Mouse (Mus musculus): ENCODE measurements at regions not wholly inside any gene's neighbourhood (a gene's known extent, or its start where the extent isn't known, plus 50 kb on each side); places are given as distances from the start of the nearest gene placed in this dataset.

DNA sequence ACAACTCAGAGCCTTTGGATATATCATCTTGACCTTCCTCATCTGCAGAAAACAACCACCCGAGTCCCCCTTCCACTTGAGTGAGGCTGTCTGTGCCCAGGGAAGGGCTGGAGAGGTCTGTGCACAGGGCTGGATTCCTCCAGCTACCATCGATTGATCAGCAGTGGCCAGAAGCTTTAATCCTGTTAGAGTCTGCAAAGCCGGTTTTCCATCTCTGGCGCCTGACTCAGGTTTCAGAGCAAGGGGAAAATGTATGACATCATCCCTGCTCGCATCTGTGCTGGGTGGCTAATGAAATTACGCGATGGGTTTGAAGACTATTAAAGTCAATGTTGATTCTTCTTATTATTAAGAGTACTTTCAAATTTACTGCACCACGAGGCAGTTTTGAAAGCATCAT is 229.4 kb upstream of the Slc30a5 start:
- H3K4me3 ChIP-seq (ENCODE audit: low read depth, low read length), result no peak overlapping the region
- WGBS, result 63% methylated on average over 8 of the region's 8 CpGs
- DNase-seq (ENCODE audit: low spot score) (no peak), ATAC-seq (replicated peaks; ENCODE audit: low FRiP score) (no peak)
- no peaks in the 10 kb centered on the region for H3K9me3 ChIP-seq (ENCODE audit: control insufficient read depth, low read length)
- H3K4me2 ChIP-seq, result no peak overlapping the region
- no peaks in the 10 kb centered on the region for H3K27me3 ChIP-seq (replicated peaks; ENCODE audit: control insufficient read depth, insufficient read depth, low read length)
- H3K9ac ChIP-seq (ENCODE audit: low read depth, low read length), result no peak overlapping the region
- H3K36me3 ChIP-seq (ENCODE audit: control insufficient read depth, insufficient read depth, low read length), result no peaks in the 10 kb centered on the region
- H3K4me1 ChIP-seq (replicated peaks; ENCODE audit: control insufficient read depth, insufficient read depth, low read length), result no peaks in the 10 kb centered on the region
- H3K27ac ChIP-seq (ENCODE audit: low read depth, low read length), result no peak overlapping the region

GRCm38 (mm10) chr13:101061233-101062144 is 228.3 kb upstream of the Slc30a5 start:
- Histone ChIP-seq H3K9ac (ENCODE audit: low read depth, low read length) (no peak overlapping the region), H3K36me3 (ENCODE audit: control insufficient read depth, insufficient read depth, low read length) (no peaks in the 10 kb centered on the region), H3K4me3 (ENCODE audit: low read depth, low read length) (no peak overlapping the region), H3K27ac (ENCODE audit: low read depth, low read length) (no peak overlapping the region), H3K4me2 (no peak overlapping the region), H3K27me3 (replicated peaks; ENCODE audit: control insufficient read depth, insufficient read depth, low read length) (no peaks in the 10 kb centered on the region), H3K9me3 (ENCODE audit: control insufficient read depth, low read length) (no peaks in the 10 kb centered on the region), H3K4me1 (replicated peaks; ENCODE audit: control insufficient read depth, insufficient read depth, low read length) (no peaks in the 10 kb centered on the region)
- 79% methylated on average over 15 of the region's 15 CpGs for WGBS
- DNase-seq (ENCODE audit: low spot score) (no peak), ATAC-seq (replicated peaks; ENCODE audit: low FRiP score) (no peak)

DNA sequence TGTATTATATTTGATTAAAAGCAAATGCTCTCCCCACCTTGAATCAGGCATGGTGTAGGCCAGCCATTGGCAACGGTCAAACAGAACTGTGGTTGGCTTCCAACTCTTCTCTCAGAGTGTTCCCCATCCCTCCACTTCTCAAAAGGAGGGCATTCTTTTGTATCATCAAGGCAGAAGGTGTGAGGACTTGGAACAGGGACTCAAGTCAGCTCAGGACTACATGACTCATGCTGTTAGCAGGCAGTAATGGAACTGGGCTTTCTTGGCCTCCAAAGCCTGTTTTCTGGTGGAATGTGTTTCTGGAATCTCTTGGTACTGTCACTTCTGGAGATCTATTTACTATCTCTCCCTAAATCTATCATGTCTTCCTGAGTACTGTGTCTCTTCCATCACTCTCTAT is 216.3 kb upstream of the Slc30a5 start:
- no peaks in the 10 kb centered on the region for H3K27me3 ChIP-seq (replicated peaks; ENCODE audit: control insufficient read depth, insufficient read depth, low read length)
- no peak overlapping the region for H3K9ac ChIP-seq (ENCODE audit: low read depth, low read length)
- no peak overlapping the region for H3K4me2 ChIP-seq
- no peak for ATAC-seq (replicated peaks; ENCODE audit: low FRiP score)
- 71% methylated on average over 1 of the region's 1 CpGs for WGBS
- H3K9me3 ChIP-seq (ENCODE audit: control insufficient read depth, low read length), result no peaks in the 10 kb centered on the region
- no peaks in the 10 kb centered on the region for H3K36me3 ChIP-seq (ENCODE audit: control insufficient read depth, insufficient read depth, low read length)
- DNase-seq (ENCODE audit: low spot score), result no peak
- H3K27ac ChIP-seq (ENCODE audit: low read depth, low read length), result no peak overlapping the region
- no peak overlapping the region for H3K4me3 ChIP-seq (ENCODE audit: low read depth, low read length)
- no peaks in the 10 kb centered on the region for H3K4me1 ChIP-seq (replicated peaks; ENCODE audit: control insufficient read depth, insufficient read depth, low read length)

DNA sequence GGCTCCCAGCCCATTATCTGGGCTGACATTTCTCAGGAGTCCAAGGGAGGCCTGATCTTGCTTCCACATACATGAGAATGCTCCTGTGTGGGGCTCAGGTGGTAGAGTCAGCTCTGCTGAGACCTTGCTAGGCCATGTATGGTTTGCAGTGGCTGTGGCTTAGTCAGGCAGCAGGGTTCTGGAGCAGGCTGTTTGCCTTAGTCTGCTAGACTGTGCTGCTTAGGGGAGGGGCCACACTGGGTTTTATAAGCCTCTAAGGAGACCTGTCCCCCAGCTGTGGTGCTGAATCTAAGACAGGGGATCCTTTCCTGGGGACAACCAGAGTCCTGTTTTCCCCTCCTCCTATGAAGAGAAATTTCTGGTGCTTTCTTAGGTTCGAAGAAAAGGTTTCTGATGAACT is 199.4 kb upstream of the Slc30a5 start:
- WGBS, result 57% methylated on average over 1 of the region's 1 CpGs
- no peak for ATAC-seq (replicated peaks; ENCODE audit: low FRiP score)
- H3K36me3 ChIP-seq (ENCODE audit: control insufficient read depth, insufficient read depth, low read length), result no peaks in the 10 kb centered on the region

DNA sequence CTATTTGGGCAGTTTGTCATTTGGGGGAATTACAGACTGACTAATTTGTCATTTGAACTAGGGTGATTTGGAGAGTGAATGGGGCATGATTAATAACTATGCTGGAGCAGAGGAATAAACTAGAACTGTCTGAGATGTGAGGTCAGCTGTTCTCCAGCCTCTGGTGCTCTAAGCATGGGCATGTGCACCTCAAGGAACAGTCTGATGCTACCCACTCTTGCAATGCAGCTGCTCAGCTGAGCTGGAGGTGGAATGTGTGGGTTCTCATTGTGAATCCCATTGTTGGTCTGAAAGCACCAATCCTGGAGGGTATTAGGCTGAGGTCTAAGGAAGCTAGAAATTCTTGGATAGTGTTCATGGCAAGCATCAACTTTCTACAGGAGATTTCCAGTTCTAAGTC is 192.8 kb upstream of the Slc30a5 start:
- Histone ChIP-seq H3K27ac (ENCODE audit: low read depth, low read length) (no peak overlapping the region), H3K4me1 (replicated peaks; ENCODE audit: control insufficient read depth, insufficient read depth, low read length) (no peaks in the 10 kb centered on the region)
- no peak for ATAC-seq (replicated peaks; ENCODE audit: low FRiP score)

More for the DNA sequence above, 199.4 kb upstream of the Slc30a5 start:
- H3K4me2 ChIP-seq, result no peak overlapping the region
- no peak overlapping the region for H3K9ac ChIP-seq (ENCODE audit: low read depth, low read length)
- H3K4me1 ChIP-seq (replicated peaks; ENCODE audit: control insufficient read depth, insufficient read depth, low read length), result no peaks in the 10 kb centered on the region
- no peaks in the 10 kb centered on the region for H3K27me3 ChIP-seq (replicated peaks; ENCODE audit: control insufficient read depth, insufficient read depth, low read length)
- H3K27ac ChIP-seq (ENCODE audit: low read depth, low read length), result no peak overlapping the region
- no peak overlapping the region for H3K4me3 ChIP-seq (ENCODE audit: low read depth, low read length)
- no peaks in the 10 kb centered on the region for H3K9me3 ChIP-seq (ENCODE audit: control insufficient read depth, low read length)
- DNase-seq (ENCODE audit: low spot score), result no peak

DNA sequence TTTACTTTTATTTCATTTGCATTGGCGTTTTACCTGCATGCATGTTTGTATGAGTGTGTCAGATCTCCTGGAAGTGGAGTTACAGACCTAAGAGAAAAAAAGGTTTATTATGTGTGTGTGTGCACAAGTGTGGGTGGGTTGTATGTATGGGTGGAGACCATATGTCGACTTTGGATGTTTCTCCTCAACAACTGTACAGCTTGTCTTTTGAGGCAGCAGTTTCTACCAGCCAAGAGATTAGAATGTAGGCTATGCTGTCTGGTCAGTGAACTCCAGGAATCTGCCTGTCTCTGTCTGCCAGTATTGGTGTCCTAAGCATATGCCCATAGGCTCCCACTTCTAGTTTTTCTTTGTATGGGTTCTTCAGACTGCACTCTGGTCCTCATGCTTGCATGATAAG is 192.3 kb upstream of the Slc30a5 start:
- ATAC-seq (replicated peaks; ENCODE audit: low FRiP score) (no peak), DNase-seq (ENCODE audit: low spot score) (no peak)
- H3K4me1 ChIP-seq (replicated peaks; ENCODE audit: control insufficient read depth, insufficient read depth, low read length), result no peaks in the 10 kb centered on the region
- H3K9me3 ChIP-seq (ENCODE audit: control insufficient read depth, low read length), result no peaks in the 10 kb centered on the region
- no peak overlapping the region for H3K9ac ChIP-seq (ENCODE audit: low read depth, low read length)
- no peak overlapping the region for H3K27ac ChIP-seq (ENCODE audit: low read depth, low read length)
- no peak overlapping the region for H3K4me3 ChIP-seq (ENCODE audit: low read depth, low read length)
- 75% methylated on average over 2 of the region's 2 CpGs for WGBS
- H3K36me3 ChIP-seq (ENCODE audit: control insufficient read depth, insufficient read depth, low read length), result no peaks in the 10 kb centered on the region
- H3K4me2 ChIP-seq, result no peak overlapping the region
- no peaks in the 10 kb centered on the region for H3K27me3 ChIP-seq (replicated peaks; ENCODE audit: control insufficient read depth, insufficient read depth, low read length)

More for the DNA sequence above, 192.8 kb upstream of the Slc30a5 start:
- H3K9ac ChIP-seq (ENCODE audit: low read depth, low read length), result no peak overlapping the region
- H3K36me3 ChIP-seq (ENCODE audit: control insufficient read depth, insufficient read depth, low read length), result no peaks in the 10 kb centered on the region
- no peaks in the 10 kb centered on the region for H3K9me3 ChIP-seq (ENCODE audit: control insufficient read depth, low read length)
- H3K4me3 ChIP-seq (ENCODE audit: low read depth, low read length), result no peak overlapping the region
- no peaks in the 10 kb centered on the region for H3K27me3 ChIP-seq (replicated peaks; ENCODE audit: control insufficient read depth, insufficient read depth, low read length)
- no peak for DNase-seq (ENCODE audit: low spot score)
- no peak overlapping the region for H3K4me2 ChIP-seq

DNA sequence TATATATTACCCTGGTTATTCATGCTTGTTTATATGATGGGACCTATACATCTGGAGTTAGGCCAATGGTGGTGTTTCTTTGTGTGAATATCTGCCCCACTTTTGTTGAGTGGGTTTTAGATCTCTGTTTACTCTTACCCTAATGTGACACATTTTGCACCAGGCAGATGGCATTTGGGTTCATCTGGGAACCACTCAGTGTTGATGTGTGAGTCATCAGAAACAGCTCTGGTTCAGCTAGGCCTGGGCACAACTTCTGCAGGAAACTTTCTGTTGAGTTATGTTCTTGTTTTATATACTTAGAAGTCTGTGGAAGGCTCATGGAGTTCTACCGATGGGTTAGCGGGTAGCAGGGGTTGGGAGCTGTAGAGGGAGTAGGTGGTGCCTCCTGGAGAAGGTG is 191.7 kb upstream of the Slc30a5 start:
- H3K4me1 ChIP-seq (replicated peaks; ENCODE audit: control insufficient read depth, insufficient read depth, low read length), result no peaks in the 10 kb centered on the region
- H3K9ac ChIP-seq (ENCODE audit: low read depth, low read length), result no peak overlapping the region
- 83% methylated on average over 2 of the region's 2 CpGs for WGBS
- no peak overlapping the region for H3K4me2 ChIP-seq
- no peak overlapping the region for H3K4me3 ChIP-seq (ENCODE audit: low read depth, low read length)
- no peak for DNase-seq (ENCODE audit: low spot score)
- H3K27ac ChIP-seq (ENCODE audit: low read depth, low read length), result no peak overlapping the region
- no peaks in the 10 kb centered on the region for H3K27me3 ChIP-seq (replicated peaks; ENCODE audit: control insufficient read depth, insufficient read depth, low read length)
- no peaks in the 10 kb centered on the region for H3K36me3 ChIP-seq (ENCODE audit: control insufficient read depth, insufficient read depth, low read length)
- ATAC-seq (replicated peaks; ENCODE audit: low FRiP score), result no peak
- H3K9me3 ChIP-seq (ENCODE audit: control insufficient read depth, low read length), result no peaks in the 10 kb centered on the region

- H3K4me3 ChIP-seq (ENCODE audit: low read depth, low read length), result no peak overlapping the region
- ATAC-seq (replicated peaks; ENCODE audit: low FRiP score) (no peak), DNase-seq (ENCODE audit: low spot score) (no peak)
- H3K4me2 ChIP-seq, result no peak overlapping the region
- H3K9me3 ChIP-seq (ENCODE audit: control insufficient read depth, low read length), result no peaks in the 10 kb centered on the region
- H3K9ac ChIP-seq (ENCODE audit: low read depth, low read length), result no peak overlapping the region
- no peak overlapping the region for H3K27ac ChIP-seq (ENCODE audit: low read depth, low read length)
- 71% methylated on average over 7 of the region's 7 CpGs for WGBS
- H3K27me3 ChIP-seq (replicated peaks; ENCODE audit: control insufficient read depth, insufficient read depth, low read length), result no peaks in the 10 kb centered on the region
- no peaks in the 10 kb centered on the region for H3K4me1 ChIP-seq (replicated peaks; ENCODE audit: control insufficient read depth, insufficient read depth, low read length)
- no peaks in the 10 kb centered on the region for H3K36me3 ChIP-seq (ENCODE audit: control insufficient read depth, insufficient read depth, low read length)
Observed at GRCm38 (mm10) chr13:101019272-101019676, 186.0 kb upstream of the Slc30a5 start.

DNA sequence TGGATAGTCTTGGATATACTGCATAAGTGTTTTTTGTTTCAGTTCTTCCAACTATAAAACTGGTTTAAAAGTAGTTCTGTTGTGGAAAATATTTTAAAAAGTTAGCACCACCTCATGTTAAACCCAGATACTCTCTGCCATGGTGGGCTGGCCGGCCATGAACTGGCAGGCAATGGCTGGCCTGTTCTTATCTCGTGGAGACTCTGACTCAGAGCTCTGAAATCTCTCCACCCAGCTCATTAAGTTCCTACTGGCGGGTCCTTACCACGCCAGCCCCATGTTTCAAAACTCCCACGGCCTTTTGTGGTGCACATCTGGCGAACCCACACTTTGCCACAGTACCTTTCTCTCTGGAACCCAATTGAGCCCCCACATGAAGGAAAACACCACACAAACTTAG is 183.8 kb upstream of the Slc30a5 start:
- H3K9ac ChIP-seq (ENCODE audit: low read depth, low read length), result no peak overlapping the region
- no peaks in the 10 kb centered on the region for H3K36me3 ChIP-seq (ENCODE audit: control insufficient read depth, insufficient read depth, low read length)
- no peak overlapping the region for H3K4me2 ChIP-seq
- no peak overlapping the region for H3K27ac ChIP-seq (ENCODE audit: low read depth, low read length)
- H3K9me3 ChIP-seq (ENCODE audit: control insufficient read depth, low read length), result no peaks in the 10 kb centered on the region
- no peak for DNase-seq (ENCODE audit: low spot score)
- 46% methylated on average over 6 of the region's 6 CpGs for WGBS
- no peaks in the 10 kb centered on the region for H3K4me1 ChIP-seq (replicated peaks; ENCODE audit: control insufficient read depth, insufficient read depth, low read length)
- no peak for ATAC-seq (replicated peaks; ENCODE audit: low FRiP score)
- H3K27me3 ChIP-seq (replicated peaks; ENCODE audit: control insufficient read depth, insufficient read depth, low read length), result no peaks in the 10 kb centered on the region
- H3K4me3 ChIP-seq (ENCODE audit: low read depth, low read length), result no peak overlapping the region

All from liver, embryonic 11.5 days (tissue).